Mouse (Mus musculus) monocyte, adult 2 months (primary cell): ENCODE data around the gene Abcc8.

Experiments
- DNase-seq, 2 experiments: peaks; one replicate each; pipeline ENCODE4 v3.0.0; 2022; ENCODE audit warnings: low spot score in 2 of 2, low read depth in 1 of 2

Abcc8 gene

DNA sequence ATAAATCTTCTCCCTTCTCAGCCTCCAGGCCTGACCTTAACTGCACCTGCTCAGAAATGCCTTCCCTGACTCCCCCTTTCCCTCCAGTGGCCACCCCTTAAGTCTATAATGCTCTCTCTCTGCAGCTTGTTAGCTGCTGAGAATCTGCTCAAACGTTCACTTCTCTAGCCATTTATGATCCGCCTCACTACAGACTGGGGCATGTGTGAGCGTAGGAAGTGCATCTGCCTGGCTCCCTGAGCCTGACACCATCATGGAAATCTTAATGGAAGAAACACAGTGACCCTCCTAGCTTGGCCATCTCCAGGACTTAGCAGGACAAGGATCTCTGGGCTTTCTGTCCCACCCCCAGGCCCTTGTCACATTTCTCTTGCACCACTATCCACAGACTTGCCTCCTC, 69.8 kb downstream of the Abcc8 start:
- no peak for DNase-seq

DNA sequence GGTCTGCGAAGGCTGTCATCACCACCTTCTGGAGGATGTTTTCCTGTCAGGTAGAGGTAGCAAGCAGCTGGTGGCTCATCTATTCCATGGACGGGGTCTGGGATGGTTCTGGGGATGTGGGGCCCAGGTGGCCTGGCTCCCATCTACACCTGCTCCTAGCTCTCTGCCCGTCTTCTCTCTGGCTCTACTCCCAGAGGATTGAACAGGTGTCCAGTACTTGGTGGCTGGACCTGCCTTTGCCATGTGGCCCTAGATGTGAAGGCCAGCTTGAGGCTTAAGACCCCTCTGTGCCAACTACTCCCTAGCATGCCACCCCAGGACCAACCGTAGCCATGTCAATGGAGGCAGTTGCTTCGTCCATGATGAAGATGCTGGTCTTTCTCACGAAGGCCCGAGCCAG, 74.3 kb downstream of the Abcc8 start:
- DNase-seq, result no peak

GRCm38 (mm10) chr7:46104256-46104915, 75.4 kb downstream of the Abcc8 start:
- no peak for DNase-seq

- no peak for DNase-seq
These were observed 76.1 kb downstream of the Abcc8 start for GRCm38 (mm10) chr7:46103771-46104170.

DNA sequence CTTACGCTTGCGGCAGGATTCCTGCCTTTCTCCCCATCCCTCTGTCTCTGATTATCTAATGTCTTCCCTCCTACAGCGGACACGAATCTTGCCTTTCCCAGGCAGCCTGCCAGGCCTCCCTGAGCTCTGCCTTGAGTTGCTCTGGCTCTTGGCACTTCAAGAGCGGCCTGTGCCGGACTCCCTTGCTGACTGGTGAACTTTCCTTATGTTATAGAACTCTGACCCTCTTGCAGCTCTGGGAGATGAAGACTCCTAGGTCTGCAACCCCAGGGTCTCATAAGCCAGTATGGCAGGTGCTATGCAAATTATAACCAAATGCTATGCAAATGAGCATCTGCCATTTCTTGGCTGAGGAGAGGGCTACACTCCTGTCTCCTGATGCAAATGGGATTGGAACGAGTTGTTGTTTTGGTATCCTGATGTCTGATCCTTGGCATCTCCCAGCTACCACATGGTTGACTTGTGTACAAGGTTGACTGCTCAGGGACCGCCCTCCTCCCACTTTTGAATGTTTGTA, 76.7 kb downstream of the Abcc8 start:
- no peak for DNase-seq

DNA sequence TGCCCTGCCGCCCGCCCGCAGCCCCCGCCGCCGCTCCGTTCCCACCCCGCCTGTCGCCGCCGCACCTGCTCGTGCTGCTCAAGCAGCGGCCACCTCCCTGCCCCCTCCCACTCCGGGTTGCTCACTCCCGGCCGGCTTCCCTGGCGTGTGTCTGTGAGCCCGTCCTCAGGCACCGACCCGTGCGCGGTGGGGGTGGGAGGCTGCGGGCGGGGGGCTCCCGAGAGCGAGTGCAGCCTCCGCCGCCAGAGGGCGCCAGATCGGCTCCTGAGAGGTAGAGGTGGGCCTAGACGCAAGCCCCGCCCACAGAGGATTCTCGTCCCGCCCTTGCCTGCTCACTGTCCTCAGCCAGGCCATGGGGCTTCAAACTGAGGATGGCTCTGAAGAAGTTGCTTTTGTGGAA, 79.3 kb downstream of the Abcc8 start, which contains the start of gene Kcnj11:
TSS of gene Kcnj11 (minus strand) at position 202 of the 400 bp plus-strand sequence.
- DNase-seq, result peak in 1 of 2 experiments; percentile 18

DNA sequence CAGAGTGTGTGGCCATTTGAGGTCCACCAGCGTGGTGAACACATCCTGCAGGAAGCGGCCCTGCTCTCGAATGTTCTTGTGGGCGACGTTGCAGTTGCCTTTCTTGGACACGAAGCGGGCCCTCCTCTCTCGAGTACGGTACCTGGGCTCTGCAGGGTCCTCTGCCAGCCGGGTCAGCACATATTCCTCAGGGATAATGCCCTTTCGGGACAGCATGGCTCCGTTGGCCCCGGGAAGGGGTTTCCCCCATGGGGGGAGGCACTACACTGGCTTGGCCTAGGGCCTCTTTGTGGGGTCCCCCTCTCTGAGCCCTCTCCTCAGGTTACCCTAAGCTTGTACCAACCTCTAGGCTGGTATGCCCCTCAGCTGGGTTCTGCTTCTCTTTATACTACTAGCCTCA, 80.2 kb downstream of the Abcc8 start:
- no peak for DNase-seq

GRCm38 (mm10) chr7:46098919-46099286, 80.9 kb downstream of the Abcc8 start:
- DNase-seq, result no peak

DNA sequence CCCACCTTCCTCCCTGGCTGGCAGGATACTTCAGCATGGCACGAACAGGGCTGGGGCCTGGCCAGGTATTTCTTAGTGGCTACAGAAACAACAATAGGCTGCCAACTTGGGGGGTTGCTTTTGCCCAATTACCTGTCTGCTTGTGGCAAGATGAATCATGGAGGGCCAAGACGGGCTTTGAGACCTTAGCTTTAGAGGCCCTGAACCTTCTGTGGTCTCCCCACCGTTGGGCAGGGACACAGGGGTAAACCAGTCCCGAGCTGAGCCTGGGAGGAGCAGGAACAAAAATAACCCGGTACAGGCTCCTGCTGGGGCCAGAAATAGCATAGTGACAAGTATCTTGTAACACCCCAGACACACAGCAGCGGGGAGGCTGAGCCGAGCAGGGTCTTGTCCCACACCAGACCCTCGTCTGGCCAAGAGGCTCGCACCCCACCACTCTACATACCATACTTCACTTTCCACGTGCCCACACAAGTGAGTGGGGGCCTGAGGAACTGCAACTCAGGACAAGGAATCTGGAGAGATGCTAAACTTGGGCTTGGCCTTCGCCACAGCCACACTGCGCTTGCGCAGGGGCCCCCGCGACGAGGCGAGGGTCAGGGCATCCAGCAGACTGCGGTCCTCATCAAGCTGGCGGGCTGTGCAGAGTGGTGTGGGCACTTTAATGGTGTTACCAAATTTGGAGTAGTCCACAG, 81.5 kb downstream of the Abcc8 start:
- no peak for DNase-seq

GRCm38 (mm10) chr7:46097319-46097783, 82.5 kb downstream of the Abcc8 start:
- no peak for DNase-seq

- no peak for DNase-seq
These were observed 83.7 kb downstream of the Abcc8 start for GRCm38 (mm10) chr7:46096136-46096535.

GRCm38 (mm10) chr7:46092803-46093202, 87.0 kb downstream of the Abcc8 start:
- no peak for DNase-seq

DNA sequence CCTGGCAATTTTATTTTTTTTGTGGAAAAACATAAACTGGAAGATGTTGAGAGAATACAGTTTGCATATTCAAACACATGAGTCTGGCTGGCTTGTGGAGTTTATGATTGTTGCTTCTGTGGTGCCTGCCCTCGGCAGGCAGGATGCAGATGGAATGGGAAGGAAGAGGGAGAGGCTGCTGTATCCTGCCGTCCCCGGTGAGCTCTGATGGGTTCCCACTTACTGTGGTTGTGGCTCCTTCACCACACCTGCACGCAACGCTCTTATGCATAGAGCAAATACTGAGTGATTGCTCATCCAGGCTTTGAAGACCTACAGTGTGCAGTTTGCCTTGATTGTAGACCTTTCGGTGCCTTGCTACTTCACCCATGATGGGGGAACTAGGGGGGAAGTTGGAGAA, 91.6 kb downstream of the Abcc8 start:
- DNase-seq, result no peak

GRCm38 (mm10) chr7:46086378-46086777, 93.5 kb downstream of the Abcc8 start:
- no peak for DNase-seq

GRCm38 (mm10) chr7:46084839-46085513, 94.9 kb downstream of the Abcc8 start:
- no peak for DNase-seq

GRCm38 (mm10) chr7:46084024-46084423, 95.8 kb downstream of the Abcc8 start:
- no peak for DNase-seq

- DNase-seq, result no peak
These were observed 102.2 kb downstream of the Abcc8 start for GRCm38 (mm10) chr7:46077675-46078074.

GRCm38 (mm10) chr7:46076844-46077243, 103.0 kb downstream of the Abcc8 start:
- DNase-seq, result no peak

DNA sequence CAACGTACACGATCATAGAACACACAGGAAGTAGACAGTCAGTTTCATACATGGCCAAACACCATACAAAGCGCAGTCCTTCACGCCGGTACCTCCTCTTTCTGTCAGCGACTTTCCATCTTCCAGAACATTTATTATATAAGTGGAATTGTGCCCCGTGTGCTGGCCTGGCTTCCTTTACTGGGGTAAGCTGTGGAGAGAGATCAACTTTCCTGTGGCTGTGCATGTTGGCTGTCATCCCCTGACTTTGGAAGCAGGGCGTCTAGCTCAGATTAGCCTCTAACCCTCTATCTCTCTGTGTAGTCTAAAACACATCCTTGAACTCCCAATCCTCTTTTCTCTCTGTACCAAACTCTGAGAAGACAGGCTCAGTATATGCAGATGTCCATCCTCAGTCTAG, 111.0 kb downstream of the Abcc8 start:
- DNase-seq, result no peak

- no peak for DNase-seq
These were observed 116.5 kb downstream of the Abcc8 start for GRCm38 (mm10) chr7:46063296-46063695.

GRCm38 (mm10) chr7:46061614-46062013, 118.2 kb downstream of the Abcc8 start:
- DNase-seq, result no peak

- DNase-seq, result no peak
These were observed 119.1 kb downstream of the Abcc8 start for GRCm38 (mm10) chr7:46060688-46061087.
